Mouse (Mus musculus) midbrain, postnatal 0 days (tissue): ENCODE data around the gene Ablim2. TPM values are rescaled to one million over a fixed set of nuclear protein-coding genes. Genes with fewer than 3 reads are reported as not detected.
A peak's percentile ranks its signal among the peaks of the same experiment; 100 is the strongest.

Experiments
- ATAC-seq: fragments of 200-750 bp; cut with Nextera tagmentation; 2 replicates; pipeline ENCODE4 v1.8.0; 2017; ENCODE audit warnings: moderate number of reproducible peaks, mild to moderate bottlenecking, moderate TSS enrichment, moderate library complexity; ENCODE audit not compliant: low FRiP score
- DNase-seq: peaks from one replicate; pipeline ENCODE4 v3.0.0-alpha.2; 2015; ENCODE audit warnings: low spot score
- H3K27ac ChIP-seq: fragments of 300-500 bp; sonication (generic); 2 replicates; pipeline ENCODE4 v1.5.1; 2014; ENCODE audit warnings: low read depth, mild to moderate bottlenecking, low read length, mixed read lengths
- H3K27me3 ChIP-seq: fragments of 300-500 bp; sonication (generic); 2 replicates; pipeline ENCODE4 v1.6.1; 2014; ENCODE audit warnings: low read length, control low read depth, mixed read lengths; ENCODE audit not compliant: insufficient read depth
- H3K36me3 ChIP-seq: fragments of 300-500 bp; sonication (generic); 2 replicates; pipeline ENCODE4 v1.6.1; 2014; ENCODE audit warnings: low read length, control low read depth, mixed read lengths; ENCODE audit not compliant: insufficient read depth
- H3K4me1 ChIP-seq: fragments of 300-500 bp; sonication (generic); 2 replicates; pipeline ENCODE4 v1.6.1; 2014; ENCODE audit warnings: mild to moderate bottlenecking, control low read depth, antibody characterized with exemption, low read length, mixed read lengths; ENCODE audit not compliant: insufficient read depth
- H3K4me2 ChIP-seq: fragments of 300-500 bp; sonication (generic); 2 replicates; pipeline ENCODE4 v1.6.1; 2014; ENCODE audit warnings: low read depth, mild to moderate bottlenecking, low read length, mixed read lengths; ENCODE audit not compliant: poor library complexity, severe bottlenecking
- H3K4me3 ChIP-seq: fragments of 300-500 bp; sonication (generic); 2 replicates; pipeline ENCODE4 v1.5.1; 2014; ENCODE audit warnings: low read depth, mild to moderate bottlenecking, low read length, moderate library complexity
- H3K9ac ChIP-seq: fragments of 300-500 bp; sonication (generic); replicated peaks from 2 replicates; pipeline ENCODE4 v1.6.1; 2014; ENCODE audit warnings: mild to moderate bottlenecking, low read length, moderate library complexity, mixed read lengths; ENCODE audit not compliant: poor library complexity, severe bottlenecking
- H3K9me3 ChIP-seq: fragments of 300-500 bp; sonication (generic); 2 replicates; pipeline ENCODE4 v1.6.1; 2016; ENCODE audit warnings: low read length, control low read depth
- CTCF ChIP-seq: IDR thresholded peaks from 2 replicates; pipeline ENCODE4 v1.5.1; 2016; ENCODE audit warnings: antibody characterized with exemption, mild to moderate bottlenecking
- WGBS: fragments of 180-500 bp; shearing (Covaris S2); extraction: QIAGEN DNeasy Blood & Tissue Kit; methylation state at CpG from one replicate; pipeline ENCODE4 v1.1.7; 2014; 5-methylcytosine and 5-hydroxymethylcytosine counted together
- polyA plus RNA-seq: library from polyadenylated mRNA; unstranded; fragments of >200 nt; fragmentation: Nextera tagmentation; extraction: Ambion mirVana; gene quantifications from 2 replicates; pipeline ENCODE4 v1.2.1, GENCODE M21; 2015
- total RNA-seq: library from RNA; depleted of rRNA; stranded (reverse); fragments of >200 nt; gene quantifications from 2 replicates; pipeline ENCODE4 v1.2.3, GENCODE M21; 2014; rRNA removed

The Ablim2 gene
- 44.9 and 51.4 TPM in 2 replicates for total RNA-seq
- 31.7 and 32.2 TPM in 2 replicates for polyA plus RNA-seq

DNA sequence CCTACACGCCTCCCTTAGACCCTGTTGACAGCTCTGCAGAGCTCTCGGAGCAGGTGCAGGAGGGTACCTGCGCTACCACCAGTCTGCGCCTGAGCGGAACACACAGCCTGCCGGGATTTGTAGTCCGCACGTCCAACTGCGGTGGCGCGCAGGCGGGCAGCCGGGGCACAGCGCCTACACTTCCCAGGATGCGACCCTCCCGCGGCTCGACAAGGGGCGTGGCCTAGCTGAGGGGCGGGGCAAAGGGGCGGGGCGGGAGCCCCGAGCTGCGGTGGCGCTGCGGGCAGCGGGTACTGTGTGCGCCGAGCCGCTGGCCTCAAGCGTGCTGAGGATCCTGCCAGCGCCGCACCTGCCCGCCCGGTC lies at the start of gene Ablim2:
TSS of gene Ablim2 (plus strand) at position 242 of the 363 bp plus-strand sequence.
- Histone ChIP-seq H3K27me3 (peaks cover 15% of the 10 kb centered on the region; the same call in 1 of the 2 replicates), H3K36me3 (no peaks in the 10 kb centered on the region), H3K4me2 (peak within 1 kb of the TSS; percentile 86), H3K4me1 (peaks cover 7% of the 10 kb centered on the region; the same call in 1 of the 2 replicates), H3K27ac (peak within 1 kb of the TSS; percentile 80), H3K9me3 (no peaks in the 10 kb centered on the region), H3K4me3 (peak within 1 kb of the TSS; percentile 68), H3K9ac (peak within 1 kb of the TSS; percentile 75)
- DNase-seq (peak; percentile 96), ATAC-seq (peak; percentile 96)
- 0% methylated on average over 32 of the region's 35 CpGs for WGBS
- peak; percentile 48 for TF ChIP-seq CTCF

DNA sequence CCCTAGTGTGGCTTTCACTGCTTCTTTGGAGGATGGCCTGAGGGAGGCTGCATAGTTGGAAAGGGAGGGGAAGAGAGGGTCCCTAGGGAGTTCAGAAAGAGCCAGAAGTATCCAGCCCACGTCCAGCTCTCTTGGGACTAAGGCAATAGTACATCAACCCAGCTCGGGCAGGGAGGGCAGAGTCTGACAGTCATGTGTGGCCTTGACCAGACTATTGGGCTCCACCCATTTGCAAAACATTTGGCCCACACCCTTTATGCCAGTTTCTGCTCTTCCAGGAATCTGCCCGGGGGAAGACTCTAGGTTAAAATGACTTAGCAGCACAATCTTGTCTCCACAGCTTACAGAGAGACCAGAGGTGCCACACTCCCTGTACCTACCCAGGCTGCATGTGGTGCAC lies 47.2 kb upstream of the Ablim2 start:
- 68% methylated on average over 3 of the region's 3 CpGs for WGBS
- H3K27ac ChIP-seq: no peak overlapping the region
- H3K4me2 ChIP-seq: no peak overlapping the region
- no peak overlapping the region for H3K9ac ChIP-seq
- TF ChIP-seq CTCF: no peak
- no peaks in the 10 kb centered on the region for H3K27me3 ChIP-seq
- ATAC-seq (no peak), DNase-seq (no peak)
- H3K36me3 ChIP-seq: no peaks in the 10 kb centered on the region
- H3K9me3 ChIP-seq: no peaks in the 10 kb centered on the region
- no peak overlapping the region for H3K4me3 ChIP-seq
- no peaks in the 10 kb centered on the region for H3K4me1 ChIP-seq

DNA sequence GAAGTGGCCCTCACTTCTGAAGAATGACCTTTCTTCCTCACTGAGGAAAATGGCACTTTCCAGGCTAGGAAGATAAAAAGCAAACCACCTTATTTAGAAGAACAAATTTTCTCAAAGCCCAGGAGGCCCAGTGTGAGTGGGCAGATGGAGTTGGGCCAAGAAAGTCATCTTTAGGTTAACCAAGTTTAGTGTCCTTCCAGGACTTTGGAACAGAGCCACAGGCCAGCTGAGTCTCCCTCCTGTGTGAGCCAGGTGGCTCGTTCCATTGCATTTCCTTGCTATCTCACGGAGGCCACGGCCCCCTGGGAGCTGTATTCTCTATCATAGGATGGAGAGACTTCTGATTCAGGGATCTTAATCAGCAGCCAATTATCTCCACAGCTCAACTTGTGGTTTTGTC lies 46.7 kb upstream of the Ablim2 start:
- Histone ChIP-seq H3K4me1 (no peaks in the 10 kb centered on the region), H3K4me2 (no peak overlapping the region), H3K27me3 (no peaks in the 10 kb centered on the region), H3K27ac (no peak overlapping the region), H3K4me3 (no peak overlapping the region), H3K9me3 (no peaks in the 10 kb centered on the region), H3K9ac (no peak overlapping the region), H3K36me3 (no peaks in the 10 kb centered on the region)
- ATAC-seq (no peak), DNase-seq (no peak)
- TF ChIP-seq CTCF: no peak
- whole genome bisulfite sequencing: 74% methylated on average over 3 of the region's 3 CpGs

DNA sequence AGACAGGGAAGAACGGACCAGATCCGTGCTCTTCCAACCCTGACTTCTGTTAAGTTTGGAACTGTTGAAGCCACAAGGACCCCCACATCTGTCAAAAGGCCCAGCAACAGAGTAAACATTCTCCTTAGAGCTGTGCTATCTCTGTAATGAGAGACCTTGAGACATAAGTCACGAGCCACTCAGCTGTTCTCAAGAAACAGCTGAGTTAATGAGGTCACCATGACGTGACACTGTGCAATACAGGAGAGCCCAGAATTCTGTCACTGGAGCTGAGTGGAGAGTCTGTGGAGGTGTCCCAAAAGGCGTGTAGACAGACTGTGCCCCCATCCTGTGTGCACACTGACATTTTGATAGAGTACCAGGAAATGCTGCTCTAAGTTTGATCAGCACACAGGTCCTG lies 45.2 kb upstream of the Ablim2 start:
- no peak overlapping the region for H3K4me3 ChIP-seq
- no peaks in the 10 kb centered on the region for H3K27me3 ChIP-seq
- ATAC-seq (no peak), DNase-seq (no peak)
- 77% methylated on average over 5 of the region's 5 CpGs for WGBS
- H3K9ac ChIP-seq: no peak overlapping the region
- H3K9me3 ChIP-seq: no peaks in the 10 kb centered on the region
- no peak overlapping the region for H3K4me2 ChIP-seq
- H3K36me3 ChIP-seq: no peaks in the 10 kb centered on the region
- H3K27ac ChIP-seq: no peak overlapping the region
- TF ChIP-seq CTCF: no peak
- no peaks in the 10 kb centered on the region for H3K4me1 ChIP-seq

DNA sequence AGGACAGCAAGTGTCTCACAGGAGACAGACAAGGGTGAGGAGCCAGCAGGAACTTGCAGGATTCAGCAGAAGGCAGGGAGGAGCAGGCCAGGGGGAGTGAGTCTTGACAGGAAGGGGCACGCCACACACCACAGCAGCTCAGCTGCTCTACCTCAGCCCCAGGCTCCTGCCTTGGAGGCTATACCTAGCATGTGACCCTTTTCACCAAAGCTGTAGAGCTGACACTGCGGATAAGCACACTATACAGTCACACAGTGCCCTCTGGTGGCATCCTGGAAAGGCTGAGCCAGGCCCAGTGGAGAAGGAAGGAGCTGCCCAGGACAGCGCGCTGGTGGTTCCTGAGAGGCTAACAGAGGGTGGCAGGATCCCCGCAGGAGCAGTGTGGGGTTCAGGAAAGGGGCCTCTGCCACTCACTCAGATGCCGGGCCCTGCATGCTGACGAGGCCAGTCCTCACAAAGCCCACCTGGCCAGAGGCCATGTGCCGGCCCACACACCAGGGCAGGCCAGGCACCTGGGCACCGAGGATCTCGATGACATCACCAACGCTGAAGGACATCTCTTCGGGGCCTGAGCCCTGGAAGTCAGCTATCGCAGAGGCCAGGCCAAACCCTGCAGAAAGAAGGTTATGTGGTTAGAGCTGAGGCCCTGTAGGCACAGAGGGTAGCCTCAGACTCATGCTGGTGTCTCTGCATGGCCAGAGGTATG lies 43.9 kb upstream of the Ablim2 start:
- peak; percentile 98 for TF ChIP-seq CTCF
- 51% methylated on average over 13 of the region's 13 CpGs for WGBS
- no peak overlapping the region for H3K9ac ChIP-seq

DNA sequence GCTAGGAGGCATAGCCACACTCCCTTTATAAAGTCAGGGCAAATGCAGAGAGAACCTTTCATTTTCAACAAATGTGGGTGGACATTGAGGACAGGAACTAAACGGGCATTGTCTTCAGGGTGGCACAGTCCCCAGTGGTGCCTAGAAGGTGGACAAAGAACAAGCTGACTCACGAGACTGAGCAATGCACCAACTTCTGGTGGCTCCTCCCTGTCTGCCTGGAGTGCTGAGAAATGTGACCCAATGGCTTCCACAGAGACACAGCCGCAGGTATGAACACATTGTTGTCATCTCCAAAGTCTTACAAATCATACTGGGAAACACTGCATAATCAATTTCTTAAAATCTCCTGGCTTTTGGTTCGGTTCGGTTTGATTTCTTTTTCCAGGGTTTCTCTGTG lies 40.2 kb upstream of the Ablim2 start:
- Histone ChIP-seq H3K4me3 (no peak overlapping the region), H3K4me1 (no peaks in the 10 kb centered on the region), H3K9ac (no peak overlapping the region), H3K36me3 (no peaks in the 10 kb centered on the region), H3K9me3 (no peaks in the 10 kb centered on the region), H3K27ac (no peak overlapping the region), H3K27me3 (no peaks in the 10 kb centered on the region), H3K4me2 (no peak overlapping the region)
- no peak for TF ChIP-seq CTCF
- DNase-seq (no peak), ATAC-seq (no peak)
- 84% methylated on average over 5 of the region's 5 CpGs for WGBS

More for the DNA sequence above, 43.9 kb upstream of the Ablim2 start:
- H3K4me1 ChIP-seq: no peaks in the 10 kb centered on the region
- H3K27ac ChIP-seq: no peak overlapping the region
- H3K4me2 ChIP-seq: no peak overlapping the region
- no peaks in the 10 kb centered on the region for H3K36me3 ChIP-seq
- DNase-seq (peak; percentile 92), ATAC-seq (peak; percentile 88)
- H3K27me3 ChIP-seq: no peaks in the 10 kb centered on the region
- no peak overlapping the region for H3K4me3 ChIP-seq
- no peaks in the 10 kb centered on the region for H3K9me3 ChIP-seq
